Mouse (Mus musculus) lung, embryonic 16.5 days (tissue): ENCODE data around the gene Fam213a. TPM values are rescaled to one million over a fixed set of nuclear protein-coding genes. Genes with fewer than 3 reads are reported as not detected.

Experiments
- polyA plus RNA-seq: library from polyadenylated mRNA; unstranded; fragments of >200 nt; fragmentation: Nextera tagmentation; extraction: Ambion mirVana; gene quantifications from 2 replicates; pipeline ENCODE4 v1.2.1, GENCODE M21; 2015

Fam213a gene
- polyA plus RNA-seq, 1 experiment from 2014 or later, result 132 TPM

Other genes with a start within 250 kb of the Fam213a start
- gene Sh2d4b, start 120.5 kb downstream of the Fam213a start, polyA plus RNA-seq, result 0.73 and 2.0 TPM in 2 replicates
- gene Tspan14, start 47.0 kb downstream of the Fam213a start, polyA plus RNA-seq, result 104 TPM in 2 replicates
- gene Dydc2, start 55.4 kb upstream of the Fam213a start, polyA plus RNA-seq, result 0.70 and 0.89 TPM in 2 replicates
- gene Dydc1, start 59.1 kb upstream of the Fam213a start, polyA plus RNA-seq, result 0.19 and 0.44 TPM in 2 replicates
- gene Mat1a, start 91.2 kb upstream of the Fam213a start, polyA plus RNA-seq, result 6.7 and 9.5 TPM in 2 replicates
- 225 and 310 TPM in 2 replicates for gene Sftpa1, start 118.0 kb upstream of the Fam213a start, polyA plus RNA-seq
- gene Mbl1, start 137.7 kb upstream of the Fam213a start, polyA plus RNA-seq, result 0.31 and 0.39 TPM in 2 replicates
- 3.3 and 6.7 TPM in 2 replicates for gene Sftpd, start 171.4 kb upstream of the Fam213a start, polyA plus RNA-seq